Mouse (Mus musculus) embryo, embryonic 11.5 days (tissue): Measurements from ENCODE around the gene Ipo5.

Experiments used
- DNase-seq: peaks from one replicate; pipeline ENCODE4 v3.0.0-alpha.2; 2012; ENCODE audit warnings: low read depth, low spot score

Gene Ipo5

GRCm38 (mm10) chr14:120910733-120911324, at the start of gene Ipo5:
TSS of gene Ipo5 (plus strand) at chr14:120911224.
- peak; percentile 96 for DNase-seq

- DNase-seq, result no peak
These were observed 47.8 kb upstream of the Ipo5 start for GRCm38 (mm10) chr14:120863205-120863604.

- no peak for DNase-seq
These were observed 46.1 kb upstream of the Ipo5 start for GRCm38 (mm10) chr14:120864896-120865295.

- DNase-seq, result no peak
These were observed 44.5 kb upstream of the Ipo5 start for GRCm38 (mm10) chr14:120866573-120866972.

- DNase-seq, result no peak
These were observed 43.9 kb upstream of the Ipo5 start for GRCm38 (mm10) chr14:120867121-120867520.

GRCm38 (mm10) chr14:120868494-120868893, 42.5 kb upstream of the Ipo5 start:
- DNase-seq, result no peak

DNA sequence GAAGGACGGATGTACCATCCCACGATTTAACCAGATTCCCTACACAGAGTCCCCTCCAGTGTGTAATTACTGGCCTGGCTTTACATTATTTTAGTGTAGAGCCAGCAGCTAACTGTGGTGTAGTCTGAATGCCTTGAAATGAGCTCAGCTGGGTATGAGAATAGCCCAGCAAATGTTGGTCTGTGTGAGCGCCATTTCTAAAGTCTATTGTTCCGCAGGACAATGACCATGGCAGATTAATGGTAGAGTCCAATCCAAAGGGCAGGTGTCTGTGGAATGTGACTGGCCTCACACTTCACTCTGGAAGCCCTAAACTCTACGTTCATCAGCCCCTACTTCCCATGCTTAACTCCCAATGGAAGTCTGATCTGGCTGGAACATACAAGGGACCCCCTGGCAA, 40.3 kb upstream of the Ipo5 start:
- DNase-seq, result no peak

- no peak for DNase-seq
These were observed 36.6 kb upstream of the Ipo5 start for GRCm38 (mm10) chr14:120874397-120874796.

GRCm38 (mm10) chr14:120875144-120875543, 35.9 kb upstream of the Ipo5 start:
- DNase-seq, result no peak

- DNase-seq, result no peak
These were observed 35.1 kb upstream of the Ipo5 start for GRCm38 (mm10) chr14:120875811-120876388.

DNA sequence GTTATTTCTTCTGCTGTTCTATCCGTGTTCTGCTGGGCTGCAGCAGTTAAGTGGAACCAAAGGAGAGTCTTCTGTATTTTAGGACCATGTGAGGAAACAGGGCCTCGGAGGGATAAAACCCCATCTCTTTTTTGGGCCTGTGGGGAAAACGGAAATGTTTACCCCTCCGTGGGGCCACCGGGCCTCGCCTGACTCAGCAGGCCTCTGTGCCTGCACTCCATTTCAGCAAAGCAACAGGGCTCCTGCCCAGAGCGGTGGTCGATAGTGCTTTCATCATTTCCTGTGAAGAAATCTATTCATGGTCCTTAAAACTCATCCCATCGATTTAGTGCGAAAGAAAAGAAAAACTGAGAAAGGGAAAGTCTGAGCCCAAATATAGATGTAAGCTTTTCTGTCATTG, 33.9 kb upstream of the Ipo5 start:
- DNase-seq, result no peak

DNA sequence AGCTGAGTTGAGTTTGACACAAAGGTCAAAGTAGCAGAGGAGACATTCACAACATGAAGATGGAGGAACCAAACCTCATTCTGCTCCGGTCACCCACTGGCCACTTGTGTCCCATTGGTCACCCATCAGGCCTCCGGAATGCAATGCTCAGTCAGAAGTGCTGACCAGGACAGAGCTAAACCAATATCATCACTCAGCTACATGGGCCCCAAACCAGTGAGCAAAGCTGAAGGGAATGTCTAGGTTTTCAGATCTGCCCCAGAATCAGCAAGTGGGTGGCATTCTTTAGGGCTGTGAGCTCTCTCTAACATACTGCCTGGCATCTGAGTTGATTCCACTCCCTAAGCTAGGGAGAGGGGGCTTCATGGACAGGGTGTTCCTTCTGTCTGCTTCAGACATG, 32.0 kb upstream of the Ipo5 start:
- no peak for DNase-seq

DNA sequence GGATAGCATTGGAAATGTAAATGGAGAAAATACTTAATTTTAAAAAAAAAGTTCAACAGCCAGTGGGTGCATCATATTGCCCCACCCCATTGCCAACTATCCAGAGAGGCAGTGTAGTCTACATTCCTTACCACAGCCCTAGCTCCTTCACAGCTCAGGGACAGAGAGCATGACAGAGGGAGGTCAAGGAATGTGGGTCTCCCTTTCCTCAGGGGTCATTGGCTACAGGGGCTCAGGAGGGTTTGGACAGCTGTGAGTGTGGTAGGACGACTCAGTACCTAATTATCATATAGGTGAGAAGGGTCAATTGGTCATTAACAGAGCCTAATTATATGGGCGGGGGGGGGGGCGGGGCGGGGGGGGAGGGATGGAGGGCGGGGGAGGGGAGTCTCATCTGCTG, 30.4 kb upstream of the Ipo5 start:
- DNase-seq, result no peak

- no peak for DNase-seq
These were observed 30.0 kb upstream of the Ipo5 start for GRCm38 (mm10) chr14:120881054-120881453.

DNA sequence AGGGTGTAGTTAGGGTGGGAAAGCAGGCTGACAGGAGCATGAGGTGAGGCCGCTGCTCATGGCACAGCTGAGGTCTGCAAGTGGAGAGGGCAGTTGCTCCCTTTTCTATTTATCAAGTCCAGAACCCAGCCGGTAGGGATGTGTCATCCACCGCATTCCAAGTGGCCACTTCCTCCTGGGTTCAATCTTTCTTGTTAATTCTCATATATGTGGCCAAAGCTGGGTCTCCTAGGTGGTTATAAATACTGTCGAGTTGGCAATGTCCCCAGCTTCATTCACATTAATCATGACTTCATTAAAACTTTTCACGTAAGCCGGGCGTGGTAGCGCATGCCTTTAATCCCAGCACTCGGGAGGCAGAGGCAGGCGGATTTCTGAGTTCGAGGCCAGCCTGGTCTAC, 22.3 kb upstream of the Ipo5 start:
- DNase-seq, result no peak

- DNase-seq, result no peak
These were observed 18.7 kb upstream of the Ipo5 start for GRCm38 (mm10) chr14:120892369-120892768.

GRCm38 (mm10) chr14:120896613-120897012, 14.4 kb upstream of the Ipo5 start:
- no peak for DNase-seq

DNA sequence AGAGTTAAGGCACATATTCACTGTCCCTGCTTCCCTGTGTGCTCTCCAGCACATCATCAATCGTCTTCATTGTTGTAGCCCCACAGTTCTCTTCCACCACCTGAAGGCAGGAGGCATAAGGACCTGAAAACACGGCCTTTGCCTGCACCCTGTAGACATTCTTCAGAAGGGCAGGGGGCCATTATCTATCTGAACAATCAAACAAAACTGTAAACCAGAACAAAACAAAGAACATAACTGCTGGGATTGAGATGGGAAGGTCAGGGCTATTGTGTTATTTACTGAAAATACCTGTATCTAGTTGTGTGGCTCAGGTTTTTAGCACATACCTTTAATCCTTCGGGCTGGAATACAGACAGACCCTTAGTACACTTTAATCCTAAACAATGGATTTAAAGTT, 12.1 kb upstream of the Ipo5 start:
- no peak for DNase-seq

- no peak for DNase-seq
These were observed 1.6 kb upstream of the Ipo5 start for GRCm38 (mm10) chr14:120909396-120909795.

DNA sequence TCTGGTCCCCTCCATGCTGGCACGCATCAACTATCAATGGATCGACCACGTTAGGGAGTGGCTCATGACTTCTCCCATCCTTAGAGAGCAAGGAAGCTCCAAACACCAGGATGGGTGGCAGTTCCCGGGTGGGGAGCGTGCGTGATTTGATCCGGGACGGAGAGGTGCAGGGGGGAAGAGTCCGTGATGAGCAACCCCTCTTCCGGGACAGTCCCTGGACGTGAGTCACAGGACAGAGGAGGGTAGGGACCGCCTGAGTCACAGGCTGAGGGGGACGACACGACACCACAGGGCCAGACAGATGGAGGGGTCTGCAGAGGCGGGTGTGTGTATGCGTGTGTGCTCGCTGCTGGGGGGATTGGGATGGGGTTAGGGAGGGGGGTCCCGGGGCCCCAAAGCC, 704 bp upstream of the Ipo5 start:
- no peak for DNase-seq

DNA sequence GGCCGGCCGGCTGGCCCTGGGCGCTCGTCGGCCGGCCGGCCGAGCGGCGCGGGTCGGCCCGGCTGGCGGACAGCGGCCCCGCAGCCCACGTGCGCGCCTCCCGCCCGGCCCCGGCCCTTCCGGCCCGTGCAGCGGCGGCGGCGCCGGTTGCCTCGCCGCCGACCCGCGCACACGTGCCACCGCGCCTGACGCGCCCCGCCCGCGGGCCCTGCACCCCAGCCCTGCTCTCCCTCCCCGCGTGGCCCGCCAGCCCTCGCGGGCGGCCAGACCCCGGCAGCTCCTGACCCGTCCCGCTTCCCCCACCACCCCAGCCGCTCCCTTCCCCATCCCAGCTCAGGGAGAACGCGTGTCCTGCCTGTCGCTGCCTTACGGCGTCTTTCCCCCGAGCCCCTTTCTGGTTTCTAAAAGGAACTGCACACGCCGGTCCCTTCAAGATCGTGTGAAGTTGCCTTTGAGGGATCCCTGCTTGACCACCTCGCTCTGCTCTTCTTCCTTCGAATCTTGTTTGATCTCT, 421 bp downstream of the Ipo5 start:
- DNase-seq, result no peak

- DNase-seq, result no peak
These were observed 1.2 kb downstream of the Ipo5 start for GRCm38 (mm10) chr14:120912090-120912710.

- DNase-seq, result no peak
These were observed 1.9 kb downstream of the Ipo5 start for GRCm38 (mm10) chr14:120912916-120913315.
